In the genomic region with DNA sequence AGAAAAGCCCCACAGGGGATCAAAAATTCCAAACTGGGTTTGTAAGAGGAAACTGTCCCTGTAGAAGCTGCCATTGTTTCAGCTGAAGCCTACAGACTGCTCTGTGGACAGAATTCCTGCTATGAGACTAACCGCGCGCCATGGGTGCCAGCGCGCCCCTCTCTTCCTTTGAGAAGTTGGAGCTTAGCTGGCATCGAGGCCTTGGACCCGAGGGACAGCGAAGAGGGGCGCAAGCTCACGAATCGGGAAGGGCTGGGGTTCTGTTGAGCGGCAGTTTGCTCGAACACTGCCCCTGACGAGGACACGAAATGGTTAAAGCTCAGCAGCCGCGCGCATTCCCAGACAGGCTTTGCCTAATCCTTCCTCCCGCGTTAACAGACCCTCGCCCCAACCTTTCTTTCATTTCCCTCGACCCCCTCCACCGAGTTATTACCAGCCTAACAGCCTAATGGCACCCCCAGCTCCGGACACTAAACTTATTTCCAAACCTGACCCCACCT, we compare ENCODE assay signal across 9 mouse cellular contexts. TPM values are rescaled to one million over a fixed set of nuclear protein-coding genes. Genes with fewer than 3 reads are reported as not detected.
DNase-seq lines count a peak whose midpoint lies in the region; ATAC-seq and TF ChIP-seq lines count a peak whose summit lies in the region.
"Had no signal": no experiment of that assay in that cellular context is flagged by ENCODE, and none has a peak within 500 bp of the region (broad histone marks: within the 10 kb centered on the region; RNA-seq: fewer than 3 reads in every experiment).

No protein-coding gene starts in this region.

- peak overlapping the region; percentile 92 for H3K4me2 ChIP-seq in heart, embryonic 12.5 days
- peak overlapping the region; percentile 95 for H3K4me2 ChIP-seq in limb, embryonic 11.5 days (ENCODE audit: low read depth, severe bottlenecking)
- H3K4me2 ChIP-seq in neural tube, embryonic 14.5 days (ENCODE audit: low read depth, low read length): peak overlapping the region; percentile 80

- no peaks in the 10 kb centered on the region for H3K27me3 ChIP-seq in heart, adult 2 months (ENCODE audit: control insufficient read depth, insufficient read depth, low read length)
- no peaks in the 10 kb centered on the region for H3K27me3 ChIP-seq in heart, embryonic 12.5 days (replicated peaks)
- no peaks in the 10 kb centered on the region for H3K27me3 ChIP-seq in limb, embryonic 11.5 days (ENCODE audit: control insufficient read depth, insufficient read depth, low read length)
- H3K27me3 ChIP-seq in neural tube, embryonic 14.5 days (ENCODE audit: control insufficient read depth, insufficient read depth, low read length): no peaks in the 10 kb centered on the region

- no peaks in the 10 kb centered on the region for H3K9me3 ChIP-seq in heart, embryonic 12.5 days (replicated peaks)
- no peaks in the 10 kb centered on the region for H3K9me3 ChIP-seq in limb, embryonic 11.5 days (ENCODE audit: control insufficient read depth, low read length)
- H3K9me3 ChIP-seq in neural tube, embryonic 14.5 days (ENCODE audit: control insufficient read depth, low read length): no peaks in the 10 kb centered on the region

- peaks cover 3% of the 10 kb centered on the region; the same call in 1 of the 2 replicates for H3K4me1 ChIP-seq in heart, adult 2 months (ENCODE audit: control insufficient read depth, insufficient read depth, low read length)
- peaks cover 29% of the 10 kb centered on the region for H3K4me1 ChIP-seq in heart, embryonic 12.5 days (replicated peaks)
- H3K4me1 ChIP-seq in limb, embryonic 11.5 days (ENCODE audit: control insufficient read depth, insufficient read depth, low read length): peaks cover 9% of the 10 kb centered on the region; the same call in 1 of the 2 replicates
- H3K4me1 ChIP-seq in neural tube, embryonic 14.5 days (ENCODE audit: control insufficient read depth, insufficient read depth, low read length): peaks cover 10% of the 10 kb centered on the region; the same call in 1 of the 2 replicates

- no peak for TF ChIP-seq EP300 in heart, adult 2 months (IDR thresholded peaks at IDR 0.05; ENCODE audit: insufficient read depth, low read depth, low read length)

- H3K4me3 ChIP-seq in heart, adult 2 months: peak overlapping the region; percentile 70
- peak overlapping the region; percentile 74 for H3K4me3 ChIP-seq in heart, embryonic 12.5 days
- H3K4me3 ChIP-seq in limb, embryonic 11.5 days (ENCODE audit: low read depth, low read length): peak overlapping the region; percentile 86
- H3K4me3 ChIP-seq in neural tube, embryonic 14.5 days (ENCODE audit: low read depth, low read length): peak overlapping the region; percentile 97

- 1% methylated on average over 24 of the region's 24 CpGs for WGBS in heart, adult 2 months
- 0% methylated on average over 24 of the region's 24 CpGs for WGBS in heart, embryonic 12.5 days
- under 1% methylated on average over 24 of the region's 24 CpGs for WGBS in limb, embryonic 11.5 days
- WGBS in neural tube, embryonic 14.5 days: under 1% methylated on average over 24 of the region's 24 CpGs

- no peaks in the 10 kb centered on the region for H3K79me2 ChIP-seq in heart, adult 2 months (replicated peaks; ENCODE audit: control insufficient read depth, insufficient read depth, low read length)

- peak; percentile 12 for ATAC-seq in heart, embryonic 12.5 days (ENCODE audit: insufficient number of reproducible peaks, low FRiP score)
- ATAC-seq in limb, embryonic 11.5 days (ENCODE audit: insufficient number of reproducible peaks, low FRiP score, low TSS enrichment, low read depth): peak; percentile 46
- peak; percentile 39 for ATAC-seq in neural tube, embryonic 14.5 days (ENCODE audit: low read depth)

- no peak for TF ChIP-seq POLR2A in heart, adult 2 months (IDR thresholded peaks at IDR 0.05; ENCODE audit: insufficient read depth, low read depth, low read length)
- no peak for TF ChIP-seq POLR2A in brain, embryonic 14.5 days (IDR thresholded peaks at IDR 0.05; ENCODE audit: borderline replicate concordance, extremely low read depth, insufficient read depth, insufficient read length, poor library complexity, severe bottlenecking)

- H3K36me3 ChIP-seq in heart, adult 2 months (ENCODE audit: control insufficient read depth, insufficient read depth, low read length): no peaks in the 10 kb centered on the region; the same call in 1 of the 2 replicates
- H3K36me3 ChIP-seq in heart, embryonic 12.5 days: peaks cover 12% of the 10 kb centered on the region
- H3K36me3 ChIP-seq in limb, embryonic 11.5 days (ENCODE audit: control insufficient read depth, insufficient read depth, low read length): peaks cover 4% of the 10 kb centered on the region; the same call in 1 of the 2 replicates
- no peaks in the 10 kb centered on the region; the same call in 1 of the 2 replicates for H3K36me3 ChIP-seq in neural tube, embryonic 14.5 days (ENCODE audit: control insufficient read depth, insufficient read depth, low read length)

- peak overlapping the region; percentile 71 for H3K9ac ChIP-seq in heart, adult 2 months (ENCODE audit: low read depth, low read length)
- peak overlapping the region; percentile 77 for H3K9ac ChIP-seq in heart, embryonic 12.5 days
- H3K9ac ChIP-seq in limb, embryonic 11.5 days (ENCODE audit: low read length): peak overlapping the region; percentile 74
- H3K9ac ChIP-seq in neural tube, embryonic 14.5 days (replicated peaks; ENCODE audit: low read depth, low read length): peak overlapping the region; percentile 94

- DNase-seq in heart, adult 2 months: no peak
- DNase-seq in heart, postnatal 36 days: no peak
- DNase-seq in 3T3-L1 (ENCODE audit: low read depth, low spot score): peak; percentile 67
- peak; percentile 94 for DNase-seq in brain, embryonic 14.5 days (ENCODE audit: low read depth)
- DNase-seq in limb, embryonic 11.5 days (ENCODE audit: low spot score): peak; percentile 88
- no peak for DNase-seq in cerebellum, adult 18-20 months

- peak overlapping the region; percentile 91 for H3K27ac ChIP-seq in heart, adult 2 months
- peak overlapping the region; percentile 86 for H3K27ac ChIP-seq in heart, embryonic 12.5 days (ENCODE audit: poor library complexity, severe bottlenecking)
- peak overlapping the region; percentile 94 for H3K27ac ChIP-seq in limb, embryonic 11.5 days (replicated peaks; ENCODE audit: low read depth, low read length)
- H3K27ac ChIP-seq in neural tube, embryonic 14.5 days (ENCODE audit: low read depth, low read length): peak overlapping the region; percentile 95

- TF ChIP-seq CTCF in heart, adult 2 months (IDR thresholded peaks at IDR 0.05): no peak
- TF ChIP-seq CTCF in brain, embryonic 14.5 days (IDR thresholded peaks at IDR 0.05; ENCODE audit: borderline replicate concordance, extremely low read depth, insufficient read depth, insufficient read length): no peak

- intact Hi-C loops in heart, adult 2 months (cut with DNase I): loop anchor here (1.0 to 5.0 kb wide), 6 partner anchors 67 to 1506 kb away; no protein-coding TSS in a partner anchor
- intact Hi-C loops in heart, postnatal 36 days (cut with DNase I): loop anchor here (1.0 to 2.0 kb wide), 3 partner anchors 930 to 1506 kb away; no protein-coding TSS in a partner anchor

RNA-seq across cellular contexts. Expression of a gene that starts 1.8 kb away (rescaled TPM):
- 1 to 10 TPM; 5.1 TPM for total RNA-seq in heart, adult 2 months (2021)
- 1.9 and 3.5 TPM in 2 replicates for polyA plus RNA-seq in heart, adult 2 months (2012; rRNA removed)
- total RNA-seq in heart, postnatal 36 days (2021): 1 to 10 TPM; 6.3 to 7.0 TPM
- polyA plus RNA-seq in brain, embryonic 14.5 days (2012; rRNA removed): 13.9 and 20.9 TPM in 2 replicates
- polyA plus RNA-seq in heart, embryonic 12.5 days (2016; fragmentation: Nextera tagmentation; extraction: Ambion mirVana): 5.3 and 7.0 TPM in 2 replicates
- polyA plus RNA-seq in limb, embryonic 11.5 days (2014; fragmentation: Nextera tagmentation; extraction: Ambion mirVana): 10.7 and 12.5 TPM in 2 replicates
- polyA plus RNA-seq in neural tube, embryonic 14.5 days (2014; fragmentation: Nextera tagmentation; extraction: Ambion mirVana): 27.8 and 31.1 TPM in 2 replicates
- total RNA-seq: MEL had no signal

Comparison
In these comparisons a context has a peak if more than half of its experiments do, and no peak if none do; other contexts are left out.
1. DNase-seq: peak in 3T3-L1 (single experiment), brain, embryonic 14.5 days (single experiment) and limb, embryonic 11.5 days (single experiment); none in heart, adult 2 months (0 of 2), heart, postnatal 36 days (0 of 2) and cerebellum, adult 18-20 months (0 of 2).
2. Peak in every context shown above with its lines, with median percentiles within 50 percentile points of each other: H3K27ac ChIP-seq, H3K4me3 ChIP-seq, H3K9ac ChIP-seq, ATAC-seq and H3K4me2 ChIP-seq.